In the genomic region with DNA sequence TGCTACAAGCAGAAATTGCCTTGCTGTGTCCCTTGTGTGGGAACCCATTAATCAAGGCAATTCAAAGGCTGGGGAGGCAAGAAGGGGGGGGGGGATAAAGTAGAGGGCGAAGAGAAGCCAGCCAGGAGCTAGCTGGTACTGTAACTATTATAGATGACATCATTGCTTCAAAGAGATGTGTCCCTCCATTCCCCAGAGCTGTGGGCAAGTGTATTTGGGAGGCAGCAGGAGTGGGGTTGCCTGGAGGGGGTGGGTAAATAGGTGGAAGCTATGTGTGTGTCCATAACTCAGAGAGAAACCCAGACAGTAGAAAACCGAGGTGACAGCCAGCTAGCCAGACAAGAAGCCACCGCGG, we compare ENCODE assay signal across 8 mouse cellular contexts. TPM values are rescaled to one million over a fixed set of nuclear protein-coding genes. Genes with fewer than 3 reads are reported as not detected.
DNase-seq lines count a peak whose midpoint lies in the region; ATAC-seq and TF ChIP-seq lines count a peak whose summit lies in the region.

No protein-coding gene starts in this region.

- peak overlapping the region; percentile 74 for H3K4me2 ChIP-seq in forebrain, embryonic 12.5 days
- H3K4me2 ChIP-seq in limb, embryonic 14.5 days (replicated peaks; ENCODE audit: low read depth, low read length, severe bottlenecking): peak overlapping the region; percentile 43

- H3K36me3 ChIP-seq in forebrain, embryonic 12.5 days (replicated peaks): no peaks in the 10 kb centered on the region
- no peaks in the 10 kb centered on the region for H3K36me3 ChIP-seq in limb, embryonic 14.5 days (ENCODE audit: control insufficient read depth, insufficient read depth, low read length)

- H3K27ac ChIP-seq in left cerebral cortex, adult 2 months: peak overlapping the region; percentile 81
- no peak overlapping the region for H3K27ac ChIP-seq in forebrain, embryonic 12.5 days
- no peak overlapping the region for H3K27ac ChIP-seq in limb, embryonic 14.5 days (replicated peaks; ENCODE audit: low read depth, low read length)
- peak overlapping the region; percentile 79 for H3K27ac ChIP-seq in olfactory bulb, adult 2 months (ENCODE audit: insufficient read depth, low read depth, low read length)

- H3K9me3 ChIP-seq in forebrain, embryonic 12.5 days: no peaks in the 10 kb centered on the region
- no peaks in the 10 kb centered on the region for H3K9me3 ChIP-seq in limb, embryonic 14.5 days (ENCODE audit: control insufficient read depth, low read length)

- no peak for ATAC-seq in forebrain, embryonic 12.5 days (ENCODE audit: low FRiP score)
- peak; percentile 34 for ATAC-seq in limb, embryonic 14.5 days (ENCODE audit: low FRiP score, low read depth)

- 5% methylated on average over 4 of the region's 4 CpGs for WGBS in forebrain, embryonic 12.5 days
- 13% methylated on average over 4 of the region's 4 CpGs for WGBS in limb, embryonic 14.5 days
- WGBS in olfactory bulb, adult 2 months: 0% methylated on average over 4 of the region's 4 CpGs

- peaks cover 24% of the 10 kb centered on the region for H3K4me1 ChIP-seq in forebrain, embryonic 12.5 days
- peaks cover 6% of the 10 kb centered on the region; the same call in 1 of the 2 replicates for H3K4me1 ChIP-seq in limb, embryonic 14.5 days (ENCODE audit: control insufficient read depth, insufficient read depth, low read length)
- H3K4me1 ChIP-seq in olfactory bulb, adult 2 months (ENCODE audit: control insufficient read depth, insufficient read depth, low read length): peaks cover 19% of the 10 kb centered on the region

- intact Hi-C loops in left cerebral cortex, adult 2 months (cut with DNase I): loop anchor here (1.0 kb wide), 1 partner anchor 22 kb away; no protein-coding TSS in a partner anchor
- intact Hi-C loops in left cerebral cortex, postnatal 4 days (cut with DNase I): no loop called here

- TF ChIP-seq POLR2A in limb, embryonic 14.5 days (IDR thresholded peaks at IDR 0.05; ENCODE audit: borderline replicate concordance, extremely low read depth, insufficient read depth, insufficient read length): no peak
- TF ChIP-seq POLR2A in olfactory bulb, adult 2 months (IDR thresholded peaks at IDR 0.05; ENCODE audit: insufficient read depth, low read depth, low read length): no peak

- no peak for TF ChIP-seq CTCF in left cerebral cortex, adult 2 months (IDR thresholded peaks at IDR 0.05)
- no peak for TF ChIP-seq CTCF in olfactory bulb, adult 2 months (IDR thresholded peaks at IDR 0.05; ENCODE audit: insufficient read depth, low read depth, low read length)

- DNase-seq in left cerebral cortex, adult 2 months (ENCODE audit: extremely low spot score in 1 of 2, low spot score in 2 of 2): no peak
- no peak for DNase-seq in left cerebral cortex, postnatal 4 days
- DNase-seq in limb, embryonic 14.5 days (ENCODE audit: low spot score): no peak
- DNase-seq in MN1 (ENCODE audit: low spot score): no peak
- no peak for DNase-seq in layer of hippocampus, adult 9-11 months
- DNase-seq in left cerebral cortex, adult 18-20 months (ENCODE audit: low spot score in 2 of 2): no peak

- peak overlapping the region; percentile 54 for H3K4me3 ChIP-seq in left cerebral cortex, adult 2 months
- peak overlapping the region; percentile 49 for H3K4me3 ChIP-seq in forebrain, embryonic 12.5 days (replicated peaks)
- peak overlapping the region; percentile 31 for H3K4me3 ChIP-seq in limb, embryonic 14.5 days (replicated peaks; ENCODE audit: low read length)
- H3K4me3 ChIP-seq in olfactory bulb, adult 2 months (ENCODE audit: insufficient read depth, low read depth, low read length): peak overlapping the region; percentile 83

- H3K9ac ChIP-seq in forebrain, embryonic 12.5 days: peak overlapping the region; percentile 54; the same call in 1 of the 2 replicates
- H3K9ac ChIP-seq in limb, embryonic 14.5 days (ENCODE audit: low read depth, low read length, severe bottlenecking): no peak overlapping the region

- H3K27me3 ChIP-seq in forebrain, embryonic 12.5 days: peaks cover 19% of the 10 kb centered on the region
- H3K27me3 ChIP-seq in limb, embryonic 14.5 days (ENCODE audit: control insufficient read depth, insufficient read depth, low read length): peaks cover 21% of the 10 kb centered on the region

RNA-seq across cellular contexts. Expression of gene Scn3b, which starts 0.3 kb away (rescaled TPM):
- total RNA-seq in left cerebral cortex, adult 2 months (2021): 100 to 1,000 TPM; 110 to 116 TPM
- total RNA-seq in left cerebral cortex, postnatal 4 days (2021): 100 to 1,000 TPM; 176 to 194 TPM
- polyA plus RNA-seq in forebrain, embryonic 12.5 days (2016; fragmentation: Nextera tagmentation; extraction: Ambion mirVana): 23.1 and 27.5 TPM in 2 replicates
- polyA plus RNA-seq in limb, embryonic 14.5 days (2012; rRNA removed): 11.6 and 14.6 TPM in 2 replicates
- polyA plus RNA-seq in limb, embryonic 14.5 days (2014; fragmentation: Nextera tagmentation; extraction: Ambion mirVana): 9.3 and 15.8 TPM in 2 replicates
- polyA plus RNA-seq in olfactory bulb, adult 2 months (2012; ENCODE audit: insufficient read depth, insufficient read length, low replicate concordance, missing spikeins): not detected in 2 replicates
- 100 to 1,000 TPM; 115 to 118 TPM for total RNA-seq in left cerebral cortex, adult 18-20 months (2021)

Comparison
In these comparisons a context has a peak if more than half of its experiments do, and no peak if none do; other contexts are left out.
1. H3K27ac ChIP-seq: peak in left cerebral cortex, adult 2 months (single experiment) and olfactory bulb, adult 2 months (single experiment); none in forebrain, embryonic 12.5 days (single experiment) and limb, embryonic 14.5 days (single experiment).
2. H3K4me3 ChIP-seq: peak in every context shown above with its lines; median percentile 83 in olfactory bulb, adult 2 months; 54 in left cerebral cortex, adult 2 months; 49 in forebrain, embryonic 12.5 days; 31 in limb, embryonic 14.5 days.